Mouse (Mus musculus) small intestine, adult 2 months (tissue): Measurements from ENCODE around the gene Fam206a.

Experiments
- CTCF ChIP-seq: fragments of 200-500 bp; IDR thresholded peaks from 2 replicates; pipeline ENCODE4 v1.5.1; 2012; ENCODE audit warnings: low read depth, mild to moderate bottlenecking, control low read depth, inconsistent platforms, low read length, moderate library complexity, mixed read lengths; ENCODE audit not compliant: insufficient replicate concordance, insufficient read length; ENCODE audit errors: extremely low read depth
- POLR2A ChIP-seq: fragments of 200-500 bp; IDR thresholded peaks from 2 replicates; pipeline ENCODE4 v1.6.1; 2012; ENCODE audit warnings: low read depth, mild to moderate bottlenecking, control low read depth, inconsistent platforms, low read length, moderate library complexity

- TF ChIP-seq CTCF (no peak), POLR2A (no peak)
Measured at GRCm38 (mm10) chr4:56845896-56846533, 43.9 kb downstream of the Fam206a start.
